Mouse (Mus musculus) bone marrow macrophage, adult 2 months (primary cell): Measurements from ENCODE around the gene Pde6g.

Source experiments
- CTCF ChIP-seq: IDR thresholded peaks from 2 replicates; pipeline ENCODE4 v1.5.1; 2012; ENCODE audit warnings: low read depth, mild to moderate bottlenecking, low read length, moderate library complexity
- POLR2A ChIP-seq: IDR thresholded peaks from 2 replicates; pipeline ENCODE4 v1.6.1; 2012; ENCODE audit warnings: mild to moderate bottlenecking, low read depth, low read length, borderline replicate concordance

- TF ChIP-seq CTCF = no peak
- TF ChIP-seq POLR2A = no peak
Measured at GRCm38 (mm10) chr11:120406445-120406844, 46.9 kb downstream of the Pde6g start.
